Mouse (Mus musculus) cerebellum, adult 11 months (tissue): Measurements from ENCODE around the gene Csn3.

ENCODE experiments used
- DNase-seq: peaks from one replicate; pipeline ENCODE4 v3.0.0; 2022

The Csn3 gene

GRCm38 (mm10) chr5:87925372-87925771, at the start of gene Csn3:
Gene Csn3 (plus strand): TSS chr5:87925579.
- DNase-seq: no peak

- DNase-seq: no peak
These were observed 40.6 kb upstream of the Csn3 start, which contains the start of gene Odam for GRCm38 (mm10) chr5:87884729-87885128. Gene Odam (plus strand): TSS chr5:87885029.

GRCm38 (mm10) chr5:87931603-87932002, 6.2 kb downstream of the Csn3 start:
- DNase-seq: no peak

- DNase-seq: no peak
These were observed 15.4 kb downstream of the Csn3 start for GRCm38 (mm10) chr5:87940752-87941151.

- DNase-seq: no peak
These were observed 17.1 kb downstream of the Csn3 start for GRCm38 (mm10) chr5:87942515-87942914.

- no peak for DNase-seq
These were observed 26.5 kb downstream of the Csn3 start for GRCm38 (mm10) chr5:87951836-87952235.

GRCm38 (mm10) chr5:87969201-87969600, 43.8 kb downstream of the Csn3 start, which contains the start of the genes 2310003L06Rik and Gm28434:
Gene 2310003L06Rik (plus strand): TSS chr5:87969459.
Gene Gm28434 (plus strand): TSS chr5:87969517.
- no peak for DNase-seq

GRCm38 (mm10) chr5:87979139-87979538, 53.8 kb downstream of the Csn3 start, which contains the start of gene Cabs1:
Gene Cabs1 (plus strand): TSS chr5:87979439.
- DNase-seq: no peak
